Mouse (Mus musculus) frontal cortex, postnatal 10 days (tissue): ENCODE measurements around the gene Trp53tg5.

Source experiments
- DNase-seq, 2 experiments: peaks; one replicate each; pipeline ENCODE4 v3.0.0; 2022; ENCODE audit warnings: low spot score in 2 of 2, mixed read lengths in 1 of 2

Gene Trp53tg5

DNA sequence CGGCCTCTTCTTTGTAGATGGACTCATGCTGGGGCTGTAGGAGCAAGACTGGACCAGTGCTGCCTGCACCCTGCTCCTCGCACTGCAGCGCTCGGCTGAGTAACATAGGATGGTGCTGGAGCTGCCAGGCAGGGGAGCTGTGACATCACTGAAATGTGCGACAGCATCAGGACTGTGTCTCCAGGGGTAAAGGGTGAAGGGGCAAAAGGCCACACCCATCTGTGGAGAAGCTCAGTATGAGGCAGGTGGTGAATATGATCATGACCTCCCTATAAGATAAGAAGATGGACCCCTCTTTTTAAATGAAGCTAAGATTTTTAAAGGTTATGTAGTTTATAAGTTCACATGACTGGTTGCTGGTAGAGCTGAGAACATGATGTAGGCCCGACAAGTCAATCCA is at the start of gene Trp53tg5:
Gene Trp53tg5 (minus strand): TSS at position 101 of the 400 bp plus-strand sequence.
- DNase-seq, result no peak

DNA sequence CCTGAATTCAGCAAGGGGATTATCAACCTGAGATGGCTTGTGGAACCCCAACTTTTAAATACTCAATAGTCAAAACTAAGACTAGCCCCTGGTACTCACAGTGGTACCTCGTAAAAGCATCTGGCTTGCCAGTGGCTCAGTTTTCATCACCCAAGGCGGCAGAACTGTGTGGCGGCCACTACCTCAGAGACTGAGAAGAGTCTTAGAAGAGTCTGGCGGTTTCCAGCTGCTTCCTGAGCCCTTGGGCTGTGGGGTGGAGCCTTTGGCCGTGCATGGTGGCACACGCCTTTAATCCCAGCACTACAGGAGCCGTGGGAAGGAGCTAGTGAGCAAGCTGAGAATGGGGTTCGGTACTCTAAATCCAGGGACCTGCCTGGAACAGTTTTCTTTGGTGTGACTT is 48.8 kb upstream of the Trp53tg5 start:
- DNase-seq, result no peak

DNA sequence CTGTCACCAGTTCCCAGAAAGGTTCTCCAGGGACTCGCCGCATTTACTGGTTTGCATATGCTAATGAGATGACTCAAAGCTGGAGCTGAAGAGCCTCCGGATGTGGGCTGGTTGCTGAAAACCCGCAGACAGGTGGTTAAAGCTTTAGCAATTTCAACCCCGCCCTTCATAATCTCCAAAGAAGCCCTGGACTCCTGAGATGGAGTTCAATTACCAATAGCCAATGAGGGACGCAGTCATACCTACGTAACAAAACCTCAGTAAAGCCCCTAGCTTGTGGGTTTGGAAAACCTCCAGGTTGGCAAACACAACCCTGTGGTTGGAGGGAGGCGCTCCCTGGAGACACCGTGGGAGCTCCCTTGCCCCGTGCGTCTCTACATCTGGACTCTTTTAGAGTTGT is 48.3 kb upstream of the Trp53tg5 start:
- no peak for DNase-seq

DNA sequence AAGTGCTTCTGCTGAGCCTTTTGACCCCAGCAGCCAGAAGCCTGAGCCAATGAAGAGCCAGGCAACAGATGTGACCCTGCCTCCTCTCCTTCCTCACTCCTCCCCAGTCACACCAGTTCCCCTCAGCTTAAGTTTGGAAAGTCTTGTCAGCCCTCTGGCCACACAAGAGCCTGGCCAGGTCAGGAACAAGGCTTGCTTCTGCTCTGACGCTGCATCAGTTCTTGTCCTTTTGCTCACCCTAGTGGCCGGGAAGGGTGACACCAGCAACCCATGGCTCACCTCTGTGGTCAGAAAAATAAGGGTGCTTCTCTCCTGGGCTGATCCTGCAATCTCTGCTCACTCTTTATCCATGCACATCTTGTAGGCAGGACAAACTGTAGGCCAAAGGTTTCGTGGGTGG is 47.3 kb upstream of the Trp53tg5 start:
- DNase-seq, result no peak

DNA sequence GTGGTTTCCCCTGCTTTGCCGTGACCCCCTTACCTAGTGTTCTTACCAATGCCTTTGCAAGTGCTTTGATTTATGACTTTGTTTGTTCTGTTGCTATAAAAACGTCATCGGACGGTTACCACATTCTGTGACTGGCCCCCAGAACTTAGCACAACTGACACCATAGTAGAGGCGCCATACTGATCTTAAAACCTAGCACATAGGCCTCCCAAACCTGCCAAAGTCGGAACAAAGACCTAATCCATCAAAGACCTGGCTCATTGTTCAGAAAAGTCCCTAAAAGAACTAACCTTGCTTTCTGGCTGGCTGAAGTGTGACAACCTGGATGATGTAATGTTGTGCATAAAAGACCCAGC is 45.6 kb upstream of the Trp53tg5 start:
- no peak for DNase-seq

DNA sequence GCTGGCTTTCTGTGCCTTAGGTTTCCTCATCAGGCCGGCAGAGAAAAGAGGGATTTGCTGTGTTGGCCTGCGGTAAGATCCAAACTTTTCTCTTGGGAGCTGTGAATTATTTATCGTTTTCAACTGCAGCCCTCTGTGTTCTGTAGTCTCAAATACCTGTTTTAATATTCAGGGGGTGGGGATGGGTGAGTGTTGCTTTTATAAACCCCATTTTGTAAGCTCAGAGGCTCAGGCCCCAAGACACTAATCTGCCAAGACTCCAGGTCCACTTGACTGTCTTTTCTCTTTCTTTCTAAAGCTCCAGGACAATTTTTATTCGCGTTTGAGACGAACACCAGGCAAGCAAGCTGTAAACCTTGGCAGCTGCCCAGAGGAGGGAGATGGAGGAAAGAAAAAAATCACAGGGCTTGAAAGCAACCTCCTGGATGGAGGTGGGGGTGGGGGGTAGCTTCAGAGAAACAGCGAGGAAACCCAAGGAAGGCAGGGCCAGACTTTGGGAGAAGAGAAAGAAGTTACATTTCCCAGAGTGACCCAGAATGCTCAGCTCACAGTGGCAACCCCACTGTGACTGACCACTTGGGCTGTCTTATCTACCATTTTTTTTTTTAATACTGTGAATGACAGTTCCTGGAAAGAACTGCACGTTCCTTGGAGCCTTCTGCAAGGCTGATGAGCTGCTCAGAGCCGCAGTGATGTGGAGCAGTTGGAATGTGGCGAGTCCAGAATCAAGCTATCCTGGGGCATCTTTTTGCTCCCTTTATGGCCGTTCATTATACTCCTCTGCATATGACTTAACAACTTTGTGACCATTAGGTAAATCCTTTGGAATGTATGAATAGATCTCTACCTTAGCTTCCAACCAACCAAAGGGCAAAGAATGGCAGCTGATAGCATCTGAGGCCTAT is 45.0 kb upstream of the Trp53tg5 start:
- no peak for DNase-seq

DNA sequence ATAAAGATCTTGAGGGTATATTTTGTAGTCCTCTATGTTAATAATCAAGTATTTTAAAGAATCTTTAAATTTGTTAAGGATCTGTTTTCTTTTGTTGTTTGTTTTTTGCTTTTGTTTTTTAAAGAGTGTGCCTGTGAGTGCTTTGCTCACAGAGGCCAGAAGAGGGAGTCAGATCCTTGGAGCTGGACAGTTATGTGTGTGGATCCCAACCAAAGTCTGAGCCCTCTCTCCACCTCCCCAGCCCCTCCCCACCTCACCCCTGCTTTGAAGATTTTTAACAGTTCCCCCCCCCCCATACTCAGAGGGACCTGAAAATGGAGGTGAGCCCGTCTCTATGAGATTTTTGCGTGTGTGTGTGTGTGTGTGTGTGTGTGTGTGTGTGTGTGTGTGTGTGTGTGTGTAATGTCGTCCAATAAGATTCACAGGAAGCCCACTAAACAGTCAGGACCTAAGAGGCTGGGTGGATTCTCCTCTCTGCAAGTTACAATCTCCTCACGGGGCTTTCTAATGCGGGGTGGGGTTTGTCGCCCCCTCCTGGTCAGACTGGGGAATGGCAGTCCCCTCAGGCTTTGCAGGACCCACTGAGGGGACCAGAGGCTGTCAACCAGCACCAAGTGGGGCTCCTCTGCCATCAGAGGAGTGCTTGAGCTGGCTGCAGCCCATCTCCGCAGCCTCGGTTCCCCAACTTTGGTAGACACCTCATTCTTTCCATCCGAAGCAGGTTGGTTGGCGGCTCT is 44.1 kb upstream of the Trp53tg5 start:
- peak in 1 of 2 experiments; percentile 43 for DNase-seq

DNA sequence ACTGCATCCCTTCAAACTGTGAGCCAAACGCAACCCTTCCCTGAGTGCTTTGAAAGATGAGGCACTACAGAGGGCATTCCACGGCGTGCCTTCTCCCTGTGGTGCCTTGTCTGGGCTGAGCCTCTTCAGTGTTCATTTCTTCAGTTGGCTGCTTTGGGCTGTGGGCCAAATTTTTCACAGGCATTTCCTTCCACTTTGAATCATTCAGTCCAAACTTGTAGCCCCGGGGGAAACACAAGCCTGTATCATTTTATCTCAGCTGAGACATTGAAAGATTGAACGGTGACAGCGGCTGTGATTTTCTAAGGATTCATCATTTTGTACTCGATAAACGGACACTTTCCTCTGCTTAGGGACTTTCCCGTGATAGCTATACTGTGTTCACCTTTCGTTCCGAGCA is 43.1 kb upstream of the Trp53tg5 start:
- DNase-seq, result no peak

DNA sequence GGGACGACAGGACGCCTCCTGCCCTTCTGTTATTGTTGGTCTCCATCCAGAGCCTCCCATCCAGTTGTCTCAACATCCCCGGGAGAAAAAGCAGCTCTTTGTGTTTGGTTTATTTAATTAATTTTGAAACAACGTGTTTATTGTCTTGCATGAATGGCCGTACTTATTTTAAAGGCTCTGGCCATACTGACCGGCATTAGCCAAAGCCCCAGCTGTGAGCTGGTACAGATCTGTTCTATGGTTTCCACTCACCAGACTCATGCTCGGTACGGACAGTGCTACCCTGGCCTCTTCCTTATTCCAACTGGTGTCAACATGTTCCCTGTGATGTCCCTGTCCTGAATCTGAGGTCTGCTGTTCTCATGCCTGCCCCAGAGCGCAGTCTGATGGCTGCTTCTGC is 42.4 kb upstream of the Trp53tg5 start:
- no peak for DNase-seq

DNA sequence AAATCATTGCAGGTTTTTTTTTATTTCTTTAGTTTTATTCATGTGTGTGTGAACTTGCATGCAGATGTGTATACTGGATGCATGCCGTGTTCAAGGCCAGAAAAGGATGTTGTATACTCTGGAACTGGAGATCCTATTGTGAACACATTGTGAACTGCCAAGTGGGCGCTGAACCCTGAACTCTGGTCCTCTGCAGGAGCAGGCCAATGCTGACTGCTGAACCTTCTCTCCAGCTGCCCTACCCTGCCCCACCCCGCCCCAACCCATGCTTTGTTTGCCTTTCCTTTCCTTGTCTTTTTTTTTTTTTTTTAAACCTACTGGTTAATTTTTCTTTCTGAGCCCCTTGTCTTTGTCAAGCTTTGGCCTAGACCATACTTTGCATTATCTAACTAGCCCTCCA is 41.4 kb upstream of the Trp53tg5 start:
- DNase-seq, result no peak

DNA sequence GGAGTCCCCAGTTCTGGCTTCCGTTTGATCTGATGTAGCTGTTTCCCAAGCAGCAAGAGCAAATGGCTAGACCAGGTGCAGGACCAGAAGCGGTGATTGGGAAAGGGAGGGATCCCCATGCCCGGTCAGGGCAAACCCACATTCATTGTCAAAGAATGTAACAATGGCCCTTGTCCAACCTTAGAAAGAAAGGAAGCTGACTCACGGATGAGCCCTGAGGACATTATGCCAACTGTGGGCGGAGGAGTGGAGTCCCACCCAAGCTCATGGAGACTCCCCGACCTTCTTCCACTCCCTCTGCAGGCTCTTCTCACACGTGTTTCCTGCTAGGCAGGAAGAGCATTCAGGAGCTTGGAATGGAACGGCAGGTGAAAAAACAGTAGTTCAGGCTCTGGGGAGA is 39.9 kb upstream of the Trp53tg5 start:
- no peak for DNase-seq

DNA sequence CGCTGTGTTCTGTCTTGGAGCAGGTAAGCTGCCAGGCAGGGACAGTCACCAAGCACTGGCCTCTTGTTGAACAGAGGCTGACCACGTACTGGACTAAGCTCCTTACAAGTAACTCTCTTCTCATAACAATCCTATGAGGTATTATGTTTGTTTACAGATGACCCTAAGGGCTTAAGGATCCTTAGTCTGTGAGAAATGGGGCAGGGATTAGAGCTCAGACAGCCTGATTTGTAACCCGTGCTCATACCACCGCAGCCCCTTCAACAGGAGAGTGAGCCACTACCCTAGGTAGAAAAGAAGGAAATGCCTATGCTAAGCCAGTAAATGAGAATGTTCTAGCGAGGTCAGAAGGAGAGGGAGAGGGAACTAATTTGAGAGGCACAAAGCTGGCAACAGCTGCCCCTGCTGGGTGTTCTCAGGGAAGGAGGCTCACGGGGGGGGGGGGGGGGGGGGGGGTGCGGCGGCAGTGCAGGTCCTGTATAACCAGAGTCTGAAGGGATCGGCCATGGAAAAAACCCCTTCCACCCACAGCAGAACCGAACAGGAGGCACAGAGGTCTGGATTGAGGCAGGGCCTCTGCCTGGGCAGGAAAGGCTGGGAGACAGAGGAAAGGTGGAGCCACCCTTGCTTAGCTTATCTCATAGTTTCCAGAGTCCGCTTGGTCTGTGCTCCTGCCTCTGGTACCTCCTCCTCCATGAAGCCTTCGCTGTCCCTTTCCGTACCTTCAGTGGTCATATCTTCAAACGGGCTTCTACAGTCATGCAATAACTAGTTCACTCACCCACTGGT is 38.8 kb upstream of the Trp53tg5 start:
- no peak for DNase-seq

DNA sequence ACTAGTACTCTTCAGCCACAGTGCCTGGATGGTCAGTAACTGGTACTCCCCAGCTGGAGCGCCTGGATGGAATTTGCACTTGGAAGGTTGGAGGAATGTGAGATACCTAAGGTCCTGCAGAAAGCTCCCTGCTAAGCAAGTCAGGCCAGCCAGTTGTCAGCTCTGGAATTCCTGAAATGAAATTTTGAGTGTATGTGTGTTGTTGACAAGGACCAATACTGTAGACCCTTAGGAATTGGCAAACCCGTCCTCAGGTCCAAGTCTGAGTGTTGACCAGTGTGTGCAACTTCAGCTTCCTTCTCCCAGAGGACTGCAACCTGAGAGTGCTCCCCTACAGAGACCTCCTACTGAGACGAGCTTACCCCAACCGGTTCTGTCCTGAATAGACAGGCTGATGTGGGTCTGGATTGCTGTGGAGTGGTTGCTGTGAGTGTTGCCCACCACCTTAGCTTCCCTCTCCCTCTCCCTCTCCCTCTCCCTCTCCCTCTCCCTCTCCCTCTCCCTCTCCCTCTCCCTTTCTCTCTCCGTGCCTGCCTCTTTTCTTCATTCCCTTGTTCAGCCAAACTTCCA is 37.2 kb upstream of the Trp53tg5 start:
- DNase-seq, result no peak

DNA sequence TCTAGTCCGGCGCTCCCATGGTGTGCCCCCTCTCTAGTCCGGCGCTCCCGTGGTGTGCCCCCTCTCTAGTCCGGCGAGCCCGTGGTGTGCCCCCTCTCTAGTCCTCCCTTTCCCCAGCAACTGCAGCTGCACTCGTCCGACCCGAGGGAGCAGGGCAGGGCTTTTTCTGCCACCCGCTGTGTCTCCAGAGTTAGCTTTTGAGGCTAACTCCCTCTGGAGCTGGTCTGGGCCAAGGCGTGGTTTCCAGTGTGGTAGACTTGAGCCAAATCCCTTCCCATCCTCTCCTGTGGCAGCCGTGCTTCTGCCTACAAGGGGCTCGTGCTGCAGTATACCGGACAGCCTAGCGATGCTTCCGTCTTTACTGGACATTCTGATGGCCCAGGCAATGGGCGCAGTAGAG is 34.3 kb upstream of the Trp53tg5 start:
- DNase-seq, result no peak

DNA sequence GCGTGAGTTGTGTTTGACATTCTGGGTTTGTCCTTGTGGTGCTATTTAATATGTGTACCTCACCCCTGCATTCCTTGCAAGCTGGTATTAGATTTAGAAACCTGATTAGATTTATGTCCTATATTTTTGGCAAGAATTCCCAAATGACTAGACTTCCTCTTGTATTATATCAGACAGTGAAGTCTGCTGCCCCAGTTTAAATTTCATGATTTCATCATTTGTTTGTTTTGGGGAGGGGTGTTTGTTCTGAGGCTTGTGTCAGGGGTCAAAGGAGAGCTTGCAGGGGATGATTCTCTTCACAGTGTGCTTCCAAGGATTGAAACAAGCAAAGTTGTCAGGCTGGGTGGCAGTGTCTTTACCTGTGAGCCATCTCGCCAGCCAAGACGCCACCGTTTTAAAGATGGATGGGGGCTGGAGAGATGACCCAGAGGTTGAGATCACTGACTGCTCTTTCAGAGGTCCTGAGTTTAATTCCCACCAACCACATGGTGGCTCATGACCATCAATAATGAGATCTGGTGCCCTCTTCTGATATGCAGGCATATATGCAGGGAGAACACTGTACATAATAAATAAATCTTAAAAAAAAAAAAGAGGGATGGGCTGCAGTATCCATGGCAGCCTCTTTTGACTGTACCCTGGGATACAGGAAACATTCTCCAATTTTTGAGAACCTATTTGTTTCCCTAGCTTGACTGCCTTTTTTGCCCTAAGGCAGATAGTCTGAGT is 32.3 kb upstream of the Trp53tg5 start:
- DNase-seq, result no peak

DNA sequence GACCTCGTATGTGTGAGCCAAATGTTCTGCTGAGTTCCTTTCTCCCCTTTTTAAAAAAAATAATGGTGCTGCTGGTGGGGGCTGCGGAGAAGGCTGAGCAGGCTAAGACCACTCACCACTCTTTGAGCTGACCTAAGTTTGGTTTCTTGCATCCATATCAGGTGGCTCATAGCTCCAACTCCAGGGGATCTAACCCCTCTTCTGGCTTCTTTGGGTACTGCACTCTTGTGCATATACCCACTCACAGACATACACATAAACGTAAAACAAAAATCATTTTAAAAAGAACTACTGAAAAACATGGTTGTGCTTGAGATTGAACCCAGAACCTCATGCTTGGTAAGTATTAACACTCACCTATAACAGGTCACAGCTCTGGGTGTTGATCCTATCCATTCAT is 31.4 kb upstream of the Trp53tg5 start:
- DNase-seq, result no peak

DNA sequence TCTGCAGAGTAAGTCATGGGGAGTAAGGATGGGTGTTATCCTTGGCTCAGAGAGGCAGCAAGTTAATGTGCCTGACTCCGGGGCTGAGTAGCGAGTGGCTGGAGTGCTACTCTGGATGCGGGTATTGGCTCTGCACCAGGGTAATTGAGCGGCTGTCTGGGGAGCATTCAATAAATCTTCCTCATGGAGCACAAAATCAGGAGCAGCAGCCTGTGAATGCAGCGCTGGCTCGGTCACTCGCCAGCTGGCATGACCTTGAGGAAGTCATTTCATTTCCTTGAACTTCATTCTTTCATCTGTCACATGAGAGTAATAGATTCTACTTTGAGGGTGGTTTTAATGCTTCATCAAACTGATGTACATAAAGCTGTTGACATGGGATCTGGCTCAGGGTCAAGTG is 27.0 kb upstream of the Trp53tg5 start:
- no peak for DNase-seq

DNA sequence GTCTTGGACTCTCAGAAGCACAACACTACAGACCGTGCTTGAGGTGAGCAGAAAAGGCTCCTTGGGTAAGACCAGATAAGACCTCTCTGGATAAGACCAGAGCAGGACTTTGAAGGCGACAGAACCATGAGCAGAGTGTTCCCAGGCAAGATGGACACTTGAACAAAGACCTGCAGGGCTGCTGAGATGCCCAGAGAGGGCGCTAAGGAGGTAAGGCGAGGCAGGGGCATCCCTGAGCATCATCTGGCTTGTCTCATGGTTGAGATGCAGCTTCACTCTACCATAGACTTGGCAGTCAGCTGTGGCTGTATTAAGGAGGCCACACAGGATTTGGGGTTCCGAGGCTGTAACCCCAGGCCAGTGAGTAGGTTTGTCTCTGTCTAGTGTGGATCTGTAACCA is 25.8 kb upstream of the Trp53tg5 start:
- DNase-seq, result no peak

DNA sequence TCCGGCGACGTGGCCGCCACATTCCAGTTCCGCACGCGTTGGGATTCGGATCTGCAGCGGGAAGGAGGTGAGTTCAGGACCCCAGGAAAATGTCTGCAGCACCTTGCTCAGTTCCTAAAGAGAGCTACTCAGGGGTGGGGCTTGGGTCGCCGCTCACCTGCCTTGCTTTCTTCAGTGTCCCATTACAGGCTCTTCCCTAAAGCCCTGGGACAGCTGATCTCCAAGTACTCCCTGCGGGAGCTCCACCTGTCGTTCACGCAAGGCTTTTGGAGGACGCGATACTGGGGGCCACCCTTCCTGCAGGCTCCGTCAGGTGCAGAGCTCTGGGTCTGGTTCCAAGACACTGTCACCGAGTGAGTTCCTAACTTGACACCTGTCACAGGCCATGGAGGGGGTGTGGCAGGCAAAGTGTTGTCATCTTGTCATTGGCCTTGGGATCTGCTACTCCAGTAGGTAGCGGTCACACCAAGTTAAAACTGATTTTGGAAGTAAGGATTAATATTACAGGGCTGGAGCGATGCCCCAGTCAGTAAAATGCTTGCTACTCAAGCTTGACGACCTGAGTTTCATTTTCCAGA is 24.3 kb upstream of the Trp53tg5 start:
- DNase-seq, result no peak

DNA sequence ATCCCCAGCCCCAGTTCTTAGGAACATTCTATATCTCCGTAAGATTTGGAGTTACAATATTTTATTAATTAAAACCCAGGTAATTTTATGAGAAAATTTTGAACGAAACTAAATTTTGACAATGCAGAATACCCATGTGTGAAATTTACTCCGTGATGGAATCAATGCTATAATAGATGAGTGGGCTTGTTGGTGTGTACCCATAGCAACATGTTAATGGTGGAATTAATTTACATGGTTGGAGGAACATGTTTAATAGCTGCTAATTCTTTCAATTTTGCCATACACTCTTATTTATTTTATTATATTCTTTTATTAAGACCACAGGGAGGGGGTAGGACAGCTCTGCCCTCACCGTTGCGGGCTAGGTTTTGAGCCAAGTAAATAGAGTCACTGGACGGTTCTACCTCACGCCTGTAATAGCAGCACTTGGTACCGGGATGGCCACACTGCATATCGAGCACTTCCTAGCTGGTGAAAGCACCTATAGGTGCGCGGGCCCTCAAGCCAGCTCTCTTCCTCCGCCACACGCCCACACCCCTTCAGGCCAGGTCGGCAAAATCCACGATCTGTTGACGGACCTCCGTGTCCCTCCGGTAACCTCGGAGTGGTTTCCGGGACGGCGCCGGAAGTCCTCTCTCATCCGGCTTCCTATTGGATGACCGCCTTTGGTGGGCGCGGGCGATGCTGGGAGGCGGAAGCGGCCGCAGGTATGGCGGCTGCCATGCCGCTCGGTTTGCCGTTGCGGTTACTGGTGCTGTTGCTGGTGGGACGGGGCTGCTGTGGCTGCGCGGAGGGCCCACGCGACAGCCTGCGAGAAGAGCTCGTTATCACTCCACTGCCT is 23.5 kb upstream of the Trp53tg5 start, which contains the start of gene Pigt:
Gene Pigt (plus strand): TSS at position 674 of the 844 bp plus-strand sequence.
- peak; percentile 74 to 84 for DNase-seq
